Mouse (Mus musculus) B cell, adult 67 days (primary cell): ENCODE data around the gene Olfr1134. TPM values are rescaled to one million over a fixed set of nuclear protein-coding genes. Genes with fewer than 3 reads are reported as not detected.

Source experiments
- total RNA-seq, 2 experiments: library from RNA; stranded (reverse); gene quantifications; 4 replicates each; pipeline ENCODE4 v1.2.4; 2023

The Olfr1134 gene
- not detected for total RNA-seq

DNA sequence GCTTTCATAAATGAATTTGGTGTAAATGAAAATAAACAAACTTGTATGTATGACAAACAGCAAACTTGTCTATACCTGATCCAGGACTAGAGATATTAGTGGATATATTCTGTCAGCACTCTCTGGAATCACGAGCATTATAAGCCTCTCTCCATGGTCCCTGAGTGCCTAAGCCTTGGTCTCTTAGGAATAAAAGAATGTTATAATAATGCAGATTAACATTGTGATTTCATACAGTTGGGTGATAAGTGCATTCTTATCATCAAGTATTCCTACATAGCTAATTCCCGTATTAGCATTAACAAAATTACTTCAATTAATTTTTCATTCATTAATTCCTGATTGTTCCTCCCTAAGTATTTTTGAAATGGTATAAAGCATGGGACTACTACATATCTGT is at the start of gene Olfr1134:
Olfr1134 (minus strand) TSS at position 101 of the 400 bp plus-strand sequence.

DNA sequence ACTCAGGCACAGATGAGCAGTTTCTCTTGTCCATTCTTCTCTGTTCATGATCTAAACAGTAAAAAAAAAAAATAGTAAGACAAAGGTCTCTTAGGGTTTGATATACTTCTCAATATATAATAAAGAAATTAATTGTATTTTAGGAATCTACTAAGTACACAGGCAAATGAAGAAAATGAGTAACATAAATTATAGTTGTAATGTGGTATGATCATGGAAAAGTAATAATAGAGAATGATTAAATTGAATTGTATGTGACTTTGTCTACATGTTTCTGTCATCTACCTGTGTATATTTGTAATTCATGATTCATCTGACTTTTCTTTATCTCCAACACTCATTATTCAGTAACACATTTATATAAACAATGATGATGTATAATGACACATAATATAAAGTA is 35.6 kb upstream of the Olfr1134 start, which contains the start of gene Olfr1136:
Olfr1136 (minus strand) TSS at position 101 of the 400 bp plus-strand sequence.

DNA sequence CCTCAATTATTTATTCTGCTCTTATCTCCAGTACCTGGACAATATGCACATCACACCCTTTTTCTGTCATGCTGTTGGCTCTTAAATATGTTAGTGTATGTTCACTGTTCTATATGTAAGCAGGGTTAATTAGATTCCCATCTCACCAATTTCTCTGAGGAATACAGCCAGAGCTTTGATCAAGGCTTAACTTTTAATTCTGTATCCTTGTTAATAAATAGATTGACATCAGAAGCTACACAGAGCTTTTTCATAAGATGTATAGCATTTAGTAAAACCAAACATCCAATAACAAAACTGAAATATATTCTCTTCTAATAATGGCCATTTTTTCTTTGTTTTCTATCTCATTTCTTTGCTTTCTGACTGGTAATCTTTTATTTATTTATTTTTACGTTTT is 15.3 kb upstream of the Olfr1134 start, which contains the start of gene Olfr1135:
Olfr1135 (minus strand) TSS at position 101 of the 400 bp plus-strand sequence.

DNA sequence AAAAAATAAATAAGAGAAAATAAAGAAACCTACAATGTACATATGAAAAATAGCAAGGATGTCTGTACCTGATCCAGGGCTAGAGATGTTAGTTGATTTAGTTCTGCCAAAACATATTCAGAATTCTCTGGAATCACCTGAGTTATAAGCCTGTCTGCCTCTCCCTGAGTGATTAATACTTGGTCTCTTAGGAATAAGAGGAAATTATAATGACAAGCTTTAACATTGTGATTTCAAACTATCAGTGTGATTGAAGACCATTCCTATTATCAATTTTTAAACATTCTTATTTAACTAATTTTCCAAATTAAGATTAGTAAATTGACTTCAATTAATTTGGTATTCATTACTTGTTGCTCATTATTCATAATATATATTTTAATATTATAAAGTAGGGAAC is 11.0 kb downstream of the Olfr1134 start, which contains the start of gene Olfr1133:
Olfr1133 (minus strand) TSS at position 101 of the 400 bp plus-strand sequence.

DNA sequence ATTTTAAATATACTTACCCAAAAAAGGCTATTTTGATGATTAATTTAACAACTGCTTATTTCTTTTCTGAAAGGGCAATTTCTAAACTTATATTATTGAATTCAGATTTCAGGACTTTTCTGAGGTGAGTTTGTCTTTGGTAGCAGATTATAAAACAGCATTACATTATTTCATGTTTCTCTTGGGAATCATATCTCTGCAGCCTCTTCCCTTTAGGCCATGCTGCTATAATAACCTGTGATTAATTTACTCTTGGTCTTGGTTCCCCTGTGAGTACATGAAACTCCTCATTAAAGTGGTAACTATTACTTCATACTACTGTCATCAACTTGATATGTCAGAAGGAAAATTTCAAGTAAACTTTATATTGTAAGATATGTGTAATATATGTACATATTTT is 20.8 kb downstream of the Olfr1134 start, which contains the start of gene Olfr1132:
Olfr1132 (minus strand) TSS at position 101 of the 400 bp plus-strand sequence.

DNA sequence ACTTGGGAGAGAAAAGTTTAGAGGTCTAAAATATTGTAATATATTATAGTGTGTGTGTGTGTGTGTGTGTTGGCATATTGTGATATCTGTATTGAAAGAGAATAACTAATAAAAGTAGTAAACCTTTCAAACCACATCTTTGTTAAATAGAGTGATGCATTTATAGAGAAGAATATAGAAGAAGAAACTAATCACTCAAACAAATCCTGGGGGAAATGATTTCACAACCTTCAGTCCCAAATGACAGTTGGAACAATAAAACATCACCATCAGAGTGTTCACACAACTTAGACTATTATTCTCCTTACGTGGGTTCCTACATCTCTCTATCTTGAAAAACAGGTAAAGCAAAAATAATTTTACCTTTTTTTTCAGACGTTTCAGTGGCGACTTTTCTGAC is 31.5 kb downstream of the Olfr1134 start, which contains the start of gene Olfr1131:
Olfr1131 (plus strand) TSS at position 301 of the 400 bp plus-strand sequence.

DNA sequence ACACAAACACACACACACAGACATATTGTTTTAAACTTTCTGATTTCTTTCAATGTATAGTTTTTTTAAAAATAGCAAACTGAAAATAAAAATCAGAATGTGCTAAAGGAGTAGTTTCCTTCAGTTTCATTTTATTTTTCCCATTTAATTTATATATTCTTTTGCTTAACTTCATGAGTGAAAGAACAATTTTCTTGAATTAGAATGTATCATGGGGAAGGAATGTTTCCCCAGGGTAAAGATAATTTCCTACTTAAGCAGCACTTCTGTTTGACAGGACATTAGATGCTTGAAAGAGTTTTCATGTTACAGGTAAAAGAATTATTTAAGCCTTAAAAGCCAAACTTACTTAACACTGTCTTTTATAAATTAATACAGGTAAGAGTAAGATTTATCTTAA is 52.3 kb downstream of the Olfr1134 start, which contains the start of gene Olfr1130:
Olfr1130 (plus strand) TSS at position 301 of the 400 bp plus-strand sequence.

Other genes with a start within 250 kb of the Olfr1134 start
- gene Olfr1123, start 241.8 kb downstream of the Olfr1134 start, total RNA-seq, result not detected
- not detected for gene Olfr1124, start 228.2 kb downstream of the Olfr1134 start, total RNA-seq
- gene Olfr1126, start 204.5 kb downstream of the Olfr1134 start, total RNA-seq, result not detected
- not detected for gene Pramel7, start 161.4 kb downstream of the Olfr1134 start, total RNA-seq
- not detected for gene Pramel6, start 151.9 kb downstream of the Olfr1134 start, total RNA-seq
- gene Olfr153, start 126.7 kb downstream of the Olfr1134 start, total RNA-seq, result not detected
- not detected for gene Olfr1128, start 112.9 kb downstream of the Olfr1134 start, total RNA-seq
- not detected for gene Olfr1129, start 84.6 kb downstream of the Olfr1134 start, total RNA-seq
- not detected for gene Olfr1130, start 52.2 kb downstream of the Olfr1134 start, total RNA-seq
- not detected for gene Olfr1131, start 31.4 kb downstream of the Olfr1134 start, total RNA-seq
- not detected for gene Olfr1132, start 20.9 kb downstream of the Olfr1134 start, total RNA-seq
- not detected for gene Olfr1133, start 11.1 kb downstream of the Olfr1134 start, total RNA-seq
- not detected for gene Olfr1135, start 15.2 kb upstream of the Olfr1134 start, total RNA-seq
- gene Olfr1136, start 35.5 kb upstream of the Olfr1134 start, total RNA-seq, result not detected
- gene Olfr1137, start 54.7 kb upstream of the Olfr1134 start, total RNA-seq, result not detected
- gene Olfr1138, start 81.5 kb upstream of the Olfr1134 start, total RNA-seq, result not detected
- not detected for gene Olfr1140, start 85.3 kb upstream of the Olfr1134 start, total RNA-seq
- not detected for gene Olfr1141, start 95.5 kb upstream of the Olfr1134 start, total RNA-seq
- not detected for gene Olfr152, start 121.0 kb upstream of the Olfr1134 start, total RNA-seq
- gene Olfr1143, start 142.1 kb upstream of the Olfr1134 start, total RNA-seq, result not detected
- not detected for gene Olfr1145, start 151.4 kb upstream of the Olfr1134 start, total RNA-seq
- not detected for gene Olfr1148, start 172.1 kb upstream of the Olfr1134 start, total RNA-seq
- gene Olfr1150-ps1, start 185.5 kb upstream of the Olfr1134 start, total RNA-seq, result not detected
- gene Olfr1151, start 197.4 kb upstream of the Olfr1134 start, total RNA-seq, result not detected
- gene Olfr1152, start 208.0 kb upstream of the Olfr1134 start, total RNA-seq, result not detected
- not detected for gene Olfr1153, start 236.5 kb upstream of the Olfr1134 start, total RNA-seq
- not detected for gene Olfr1154, start 246.7 kb upstream of the Olfr1134 start, total RNA-seq